ENCODE assay signal across 16 mouse cellular contexts in genomic region chr2:163620451-163620850, GRCm38 (mm10). TPM values are rescaled to one million over a fixed set of nuclear protein-coding genes. Genes with fewer than 3 reads are reported as not detected.
DNase-seq lines count a peak whose midpoint lies in the region; ATAC-seq and TF ChIP-seq lines count a peak whose summit lies in the region.
"Had no signal": no experiment of that assay in that cellular context is flagged by ENCODE, and none has a peak within 500 bp of the region (broad histone marks: within the 10 kb centered on the region; RNA-seq: fewer than 3 reads in every experiment).

No protein-coding gene starts in this region.

- H3K36me3 ChIP-seq in CH12.LX (replicated peaks in 1 of 2; ENCODE audit: control insufficient read depth in 1 of 2, insufficient read depth in 1 of 2, low read length in 1 of 2) = peaks cover 76 to 96% of the 10 kb centered on the region in 2 experiments
- peaks cover 96% of the 10 kb centered on the region for H3K36me3 ChIP-seq in liver, postnatal 0 days (replicated peaks; ENCODE audit: insufficient read depth, low read length)
- H3K36me3 ChIP-seq in neural tube, embryonic 15.5 days = peaks cover 75% of the 10 kb centered on the region
- H3K36me3 ChIP-seq in forebrain, embryonic 11.5 days (ENCODE audit: control insufficient read depth, insufficient read depth, low read length) = no peaks in the 10 kb centered on the region; the same call in 1 of the 2 replicates
- peaks cover 75% of the 10 kb centered on the region for H3K36me3 ChIP-seq in hindbrain, embryonic 12.5 days

- no peak overlapping the region for H3K4me3 ChIP-seq in CH12.LX (replicated peaks in 1 of 3; ENCODE audit: low read depth in 2 of 3, low read length in 2 of 3, poor library complexity in 1 of 3)
- no peak overlapping the region for H3K4me3 ChIP-seq in liver, postnatal 0 days (ENCODE audit: low read depth, low read length)
- no peak overlapping the region for H3K4me3 ChIP-seq in neural tube, embryonic 15.5 days (replicated peaks)
- no peak overlapping the region for H3K4me3 ChIP-seq in forebrain, embryonic 11.5 days (ENCODE audit: low read depth, low read length)
- H3K4me3 ChIP-seq in hindbrain, embryonic 12.5 days = no peak overlapping the region
- H3K4me3 ChIP-seq: heart, embryonic 15.5 days; hindbrain, embryonic 13.5 days; layer of hippocampus, adult 2 months had no signal

- in situ Hi-C loops in CH12.LX (cut with MboI; ENCODE audit: low pct_ligation_motif_present, low pct_unique_long_range_greater_than_20kb, low sequenced_read_pairs) = no loop called here

- peak; percentile 51 for TF ChIP-seq POLR2A in CH12.LX (IDR thresholded peaks at IDR 0.05; ENCODE audit: low read depth, low read length)

- no peak for TF ChIP-seq EP300 in CH12.LX (IDR thresholded peaks at IDR 0.05; ENCODE audit: low read length)
- no peak for TF ChIP-seq EP300 in liver, postnatal 0 days (IDR thresholded peaks at IDR 0.05; ENCODE audit: low read depth)

- no peak for DNase-seq in CH12.LX (ENCODE audit: extremely low read depth)
- no peak for DNase-seq in liver, postnatal 0 days
- no peak for DNase-seq in forebrain, embryonic 11.5 days (ENCODE audit: low spot score)
- DNase-seq: cerebellum, adult 18-20 months; gastrocnemius, postnatal 25 days; kidney, adult 9 months; right cerebral cortex, postnatal 4 days had no signal

- no peaks in the 10 kb centered on the region; a peak in 1 of 4 replicates for H3K4me1 ChIP-seq in CH12.LX (ENCODE audit: control insufficient read depth in 1 of 2, insufficient read depth in 2 of 2)
- peaks cover 5% of the 10 kb centered on the region for H3K4me1 ChIP-seq in liver, postnatal 0 days (ENCODE audit: insufficient read depth)
- no peaks in the 10 kb centered on the region for H3K4me1 ChIP-seq in neural tube, embryonic 15.5 days
- no peaks in the 10 kb centered on the region for H3K4me1 ChIP-seq in forebrain, embryonic 11.5 days (replicated peaks; ENCODE audit: control insufficient read depth, insufficient read depth, low read length)
- no peaks in the 10 kb centered on the region for H3K4me1 ChIP-seq in hindbrain, embryonic 12.5 days
- H3K4me1 ChIP-seq: hindbrain, embryonic 13.5 days had no signal

- dilution Hi-C loops in CH12.LX (cut with MboI; ENCODE audit: extremely low pct_ligation_motif_present, extremely low pct_unique_long_range_greater_than_20kb, low sequenced_read_pairs) = no loop called here

- no peaks in the 10 kb centered on the region for H3K9me3 ChIP-seq in CH12.LX (replicated peaks; ENCODE audit: low read length)
- H3K9me3 ChIP-seq in liver, postnatal 0 days (ENCODE audit: low read length) = no peaks in the 10 kb centered on the region
- no peaks in the 10 kb centered on the region for H3K9me3 ChIP-seq in neural tube, embryonic 15.5 days (replicated peaks)
- no peaks in the 10 kb centered on the region for H3K9me3 ChIP-seq in forebrain, embryonic 11.5 days (ENCODE audit: control insufficient read depth, low read length)
- H3K9me3 ChIP-seq in hindbrain, embryonic 12.5 days (replicated peaks) = no peaks in the 10 kb centered on the region
- H3K9me3 ChIP-seq: heart, embryonic 15.5 days; hindbrain, embryonic 13.5 days had no signal

- H3K27ac ChIP-seq in CH12.LX (ENCODE audit: insufficient read depth, low read depth) = peak overlapping the region; percentile 42
- H3K27ac ChIP-seq in liver, postnatal 0 days (ENCODE audit: low read depth) = peak overlapping the region; percentile 35; the same call in 1 of the 2 replicates
- no peak overlapping the region for H3K27ac ChIP-seq in neural tube, embryonic 15.5 days (replicated peaks)
- no peak overlapping the region for H3K27ac ChIP-seq in forebrain, embryonic 11.5 days (ENCODE audit: low read depth, low read length)
- H3K27ac ChIP-seq in hindbrain, embryonic 12.5 days = no peak overlapping the region
- H3K27ac ChIP-seq: heart, embryonic 15.5 days; hindbrain, embryonic 13.5 days; layer of hippocampus, adult 2 months; macrophage had no signal

- peaks cover 5% of the 10 kb centered on the region; the same call in 1 of the 2 replicates for H3K79me2 ChIP-seq in CH12.LX (replicated peaks; ENCODE audit: control insufficient read depth, extremely low read depth, insufficient read depth, poor library complexity, severe bottlenecking)

- H3K27me3 ChIP-seq in CH12.LX (replicated peaks) = no peaks in the 10 kb centered on the region
- H3K27me3 ChIP-seq in liver, postnatal 0 days (ENCODE audit: insufficient read depth, low read length) = no peaks in the 10 kb centered on the region
- H3K27me3 ChIP-seq in neural tube, embryonic 15.5 days (replicated peaks) = no peaks in the 10 kb centered on the region
- no peaks in the 10 kb centered on the region for H3K27me3 ChIP-seq in forebrain, embryonic 11.5 days (ENCODE audit: control insufficient read depth, insufficient read depth, low read length)
- H3K27me3 ChIP-seq in hindbrain, embryonic 12.5 days = no peaks in the 10 kb centered on the region
- H3K27me3 ChIP-seq: heart, embryonic 15.5 days; hindbrain, embryonic 13.5 days had no signal

- no peak for TF ChIP-seq RAD21 in CH12.LX (IDR thresholded peaks at IDR 0.05; ENCODE audit: low read depth, low read length)

- H3K4me2 ChIP-seq in CH12.LX (ENCODE audit: insufficient read depth, low read depth, poor library complexity, severe bottlenecking) = no peak overlapping the region
- H3K4me2 ChIP-seq in liver, postnatal 0 days (ENCODE audit: low read depth, low read length) = no peak overlapping the region
- no peak overlapping the region for H3K4me2 ChIP-seq in neural tube, embryonic 15.5 days
- H3K4me2 ChIP-seq in forebrain, embryonic 11.5 days (ENCODE audit: low read depth, low read length, severe bottlenecking) = no peak overlapping the region
- no peak overlapping the region for H3K4me2 ChIP-seq in hindbrain, embryonic 12.5 days (replicated peaks)
- H3K4me2 ChIP-seq: heart, embryonic 15.5 days; hindbrain, embryonic 13.5 days had no signal

- peak; percentile 62 for ATAC-seq in granulocyte monocyte progenitor cell, adult 5-6 weeks (replicated peaks; ENCODE audit: poor library complexity, severe bottlenecking)
- ATAC-seq in liver, postnatal 0 days = peak; percentile 49
- ATAC-seq in megakaryocyte, adult 5-6 weeks (ENCODE audit: poor library complexity, severe bottlenecking) = peak; percentile 64
- no peak for ATAC-seq in neural tube, embryonic 15.5 days (ENCODE audit: low FRiP score)
- ATAC-seq in forebrain, embryonic 11.5 days (replicated peaks; ENCODE audit: low FRiP score) = no peak
- no peak for ATAC-seq in hindbrain, embryonic 12.5 days (ENCODE audit: low FRiP score)
- ATAC-seq: midbrain, embryonic 16.5 days had no signal

- TF ChIP-seq CTCF in CH12.LX (conservative IDR thresholded peaks at IDR 0.05 in 1 of 2, IDR thresholded peaks at IDR 0.05 in 1 of 2; ENCODE audit: low read depth in 2 of 2, low read length in 2 of 2) = no peak
- no peak for TF ChIP-seq CTCF in liver, postnatal 0 days (IDR thresholded peaks at IDR 0.05; ENCODE audit: low read depth)

- WGBS in liver, postnatal 0 days (ENCODE audit: insufficient replicate concordance) = 53% methylated on average over 8 of the region's 8 CpGs
- WGBS in neural tube, embryonic 15.5 days = 88% methylated on average over 8 of the region's 8 CpGs
- WGBS in forebrain, embryonic 11.5 days = 92% methylated on average over 8 of the region's 8 CpGs
- 89% methylated on average over 8 of the region's 8 CpGs for WGBS in hindbrain, embryonic 12.5 days

- no peak overlapping the region for H3K9ac ChIP-seq in CH12.LX (ENCODE audit: insufficient read depth, low read depth)
- no peak overlapping the region for H3K9ac ChIP-seq in liver, postnatal 0 days (replicated peaks)
- no peak overlapping the region for H3K9ac ChIP-seq in neural tube, embryonic 15.5 days (replicated peaks)
- no peak overlapping the region for H3K9ac ChIP-seq in forebrain, embryonic 11.5 days (ENCODE audit: low read length)
- H3K9ac ChIP-seq in hindbrain, embryonic 12.5 days = no peak overlapping the region
- H3K9ac ChIP-seq: heart, embryonic 15.5 days; hindbrain, embryonic 13.5 days had no signal

RNA-seq across cellular contexts. Expression of gene Ttpal, which starts 18.3 kb away (rescaled TPM):
- 25.7 and 26.2 TPM in 2 replicates for total RNA-seq in CH12.LX (2012; rRNA removed)
- total RNA-seq in CH12.LX (2014; rRNA removed) = 32.5 and 38.9 TPM in 2 replicates
- 17.3 and 21.9 TPM in 2 replicates for polyA plus RNA-seq in CH12.LX (2012; ENCODE audit: insufficient read length, low read depth)
- total RNA-seq in granulocyte monocyte progenitor cell, adult 5-6 weeks (2014; fragmentation: Nextera tagmentation) = 21.1 and 21.8 TPM in 2 replicates
- total RNA-seq in granulocyte monocyte progenitor cell, adult 5-6 weeks (2017) = 12.7 and 13.3 TPM in 2 replicates
- polyA plus RNA-seq in liver, postnatal 0 days (2015; fragmentation: Nextera tagmentation; extraction: Ambion mirVana) = 6.7 and 9.5 TPM in 2 replicates
- 12.6 and 16.6 TPM in 2 replicates for total RNA-seq in megakaryocyte, adult 5-6 weeks (2015)
- 8.8 and 14.4 TPM in 2 replicates for total RNA-seq in megakaryocyte, adult 5-6 weeks (2017)
- 37.5 and 39.1 TPM in 2 replicates for polyA plus RNA-seq in neural tube, embryonic 15.5 days (2015; fragmentation: Nextera tagmentation; extraction: Ambion mirVana)
- 43.5 and 45.4 TPM in 2 replicates for polyA plus RNA-seq in forebrain, embryonic 11.5 days (2014; fragmentation: Nextera tagmentation; extraction: Ambion mirVana)
- polyA plus RNA-seq in hindbrain, embryonic 12.5 days (2016; fragmentation: Nextera tagmentation; extraction: Ambion mirVana) = 51.5 and 52.0 TPM in 2 replicates

RNA-seq across cellular contexts. Expression of gene Serinc3, which starts 24.5 kb away (rescaled TPM):
- total RNA-seq in CH12.LX (2012; rRNA removed) = 345 and 358 TPM in 2 replicates
- total RNA-seq in CH12.LX (2014; rRNA removed) = 411 and 467 TPM in 2 replicates
- polyA plus RNA-seq in CH12.LX (2012; ENCODE audit: insufficient read length, low read depth) = 493 and 611 TPM in 2 replicates
- 505 and 572 TPM in 2 replicates for total RNA-seq in granulocyte monocyte progenitor cell, adult 5-6 weeks (2014; fragmentation: Nextera tagmentation)
- total RNA-seq in granulocyte monocyte progenitor cell, adult 5-6 weeks (2017) = 503 and 505 TPM in 2 replicates
- 79.9 and 92.7 TPM in 2 replicates for polyA plus RNA-seq in liver, postnatal 0 days (2015; fragmentation: Nextera tagmentation; extraction: Ambion mirVana)
- total RNA-seq in megakaryocyte, adult 5-6 weeks (2015) = 797 and 809 TPM in 2 replicates
- 623 and 641 TPM in 2 replicates for total RNA-seq in megakaryocyte, adult 5-6 weeks (2017)
- 33.6 and 41.2 TPM in 2 replicates for polyA plus RNA-seq in neural tube, embryonic 15.5 days (2015; fragmentation: Nextera tagmentation; extraction: Ambion mirVana)
- polyA plus RNA-seq in forebrain, embryonic 11.5 days (2014; fragmentation: Nextera tagmentation; extraction: Ambion mirVana) = 28.9 and 30.7 TPM in 2 replicates
- 36.2 and 38.4 TPM in 2 replicates for polyA plus RNA-seq in hindbrain, embryonic 12.5 days (2016; fragmentation: Nextera tagmentation; extraction: Ambion mirVana)

RNA-seq across cellular contexts. Expression of gene Pkig, which starts 37.7 kb away (rescaled TPM):
- total RNA-seq in CH12.LX (2012; rRNA removed) (225 and 253 TPM in 2 replicates), CH12.LX (2014; rRNA removed) (227 and 228 TPM in 2 replicates)
- polyA plus RNA-seq in CH12.LX (2012; ENCODE audit: insufficient read length, low read depth) = 364 and 473 TPM in 2 replicates
- 89.1 and 89.4 TPM in 2 replicates for total RNA-seq in granulocyte monocyte progenitor cell, adult 5-6 weeks (2014; fragmentation: Nextera tagmentation)
- total RNA-seq in granulocyte monocyte progenitor cell, adult 5-6 weeks (2017) = 52.2 and 65.1 TPM in 2 replicates
- 84.9 and 85.0 TPM in 2 replicates for polyA plus RNA-seq in liver, postnatal 0 days (2015; fragmentation: Nextera tagmentation; extraction: Ambion mirVana)
- total RNA-seq in megakaryocyte, adult 5-6 weeks (2015) = 47.7 and 50.9 TPM in 2 replicates
- 36.8 and 55.2 TPM in 2 replicates for total RNA-seq in megakaryocyte, adult 5-6 weeks (2017)
- polyA plus RNA-seq in neural tube, embryonic 15.5 days (2015; fragmentation: Nextera tagmentation; extraction: Ambion mirVana) = 107 and 110 TPM in 2 replicates
- 189 and 193 TPM in 2 replicates for polyA plus RNA-seq in forebrain, embryonic 11.5 days (2014; fragmentation: Nextera tagmentation; extraction: Ambion mirVana)
- polyA plus RNA-seq in hindbrain, embryonic 12.5 days (2016; fragmentation: Nextera tagmentation; extraction: Ambion mirVana) = 109 and 113 TPM in 2 replicates

Comparison
In these comparisons a context has a peak if more than half of its experiments do, and no peak if none do; other contexts are left out.
1. H3K27ac ChIP-seq: peak in CH12.LX (single experiment) and liver, postnatal 0 days (single experiment); none in neural tube, embryonic 15.5 days (single experiment), forebrain, embryonic 11.5 days (single experiment) and hindbrain, embryonic 12.5 days (single experiment).
2. ATAC-seq: peak in granulocyte monocyte progenitor cell, adult 5-6 weeks (single experiment), liver, postnatal 0 days (single experiment) and megakaryocyte, adult 5-6 weeks (single experiment); none in neural tube, embryonic 15.5 days (single experiment), forebrain, embryonic 11.5 days (single experiment) and hindbrain, embryonic 12.5 days (single experiment).